Mouse (Mus musculus) lung, adult 2 months (tissue): ENCODE measurements around the gene Aak1. TPM values are rescaled to one million over a fixed set of nuclear protein-coding genes. Genes with fewer than 3 reads are reported as not detected.

Experiments used
- DNase-seq: peaks from one replicate; pipeline ENCODE4 v3.0.0; 2022
- H3K4me1 ChIP-seq: fragments of 200-500 bp; 2 replicates; pipeline ENCODE4 v1.6.1; 2011; ENCODE audit warnings: low read length; ENCODE audit not compliant: control insufficient read depth, insufficient read depth
- H3K4me3 ChIP-seq: fragments of 200-500 bp; replicated peaks from 2 replicates; pipeline ENCODE3; 2011; ENCODE audit warnings: low read depth, mild to moderate bottlenecking, control low read depth, low read length; ENCODE audit errors: extremely low read depth
- CTCF ChIP-seq: fragments of 200-500 bp; IDR thresholded peaks from 2 replicates; pipeline ENCODE4 v1.5.1; 2011; ENCODE audit warnings: mild to moderate bottlenecking, low read length, control low read depth; ENCODE audit not compliant: insufficient read depth
- POLR2A ChIP-seq: fragments of 200-500 bp; IDR thresholded peaks from 2 replicates; pipeline ENCODE4 v1.6.1; 2011; ENCODE audit warnings: low read depth, mild to moderate bottlenecking, control low read depth, low read length, borderline replicate concordance; ENCODE audit errors: extremely low read depth
- WGBS: fragments of 180-500 bp; shearing (Covaris S2); methylation state at CpG from one replicate; pipeline ENCODE4 v1.1.7; 2018; 5-methylcytosine and 5-hydroxymethylcytosine counted together
- polyA plus RNA-seq: library from polyadenylated mRNA; depleted of rRNA; stranded (reverse); fragments of >200 nt; gene quantifications from 2 replicates; pipeline ENCODE4 v1.2.3, GENCODE M21; 2012

The Aak1 gene
- polyA plus RNA-seq, 1 experiment, result 17.7 TPM

GRCm38 (mm10) chr6:86939797-86940196 lies 90.5 kb downstream of the Aak1 start:
- DNase-seq, result no peak
- Histone ChIP-seq H3K4me1 (no peaks in the 10 kb centered on the region), H3K4me3 (no peak overlapping the region)
- TF ChIP-seq CTCF, result no peak
- no peak for TF ChIP-seq POLR2A
- WGBS, result 85% methylated on average over 7 of the region's 7 CpGs

GRCm38 (mm10) chr6:86940966-86941365 lies 91.6 kb downstream of the Aak1 start:
- Histone ChIP-seq H3K4me3 (no peak overlapping the region), H3K4me1 (no peaks in the 10 kb centered on the region)
- WGBS, result 95% methylated on average over 9 of the region's 9 CpGs
- DNase-seq, result no peak
- TF ChIP-seq CTCF (no peak), POLR2A (no peak)

GRCm38 (mm10) chr6:86947100-86947499 lies 97.8 kb downstream of the Aak1 start:
- Histone ChIP-seq H3K4me3 (no peak overlapping the region), H3K4me1 (no peaks in the 10 kb centered on the region)
- 80% methylated on average over 8 of the region's 8 CpGs for WGBS
- TF ChIP-seq POLR2A (no peak), CTCF (no peak)
- DNase-seq, result no peak

GRCm38 (mm10) chr6:86948746-86949145 lies 99.4 kb downstream of the Aak1 start:
- TF ChIP-seq CTCF, result no peak
- TF ChIP-seq POLR2A, result no peak
- no peak for DNase-seq
- whole genome bisulfite sequencing, result 86% methylated on average over 2 of the region's 2 CpGs
- H3K4me3 ChIP-seq, result no peak overlapping the region
- H3K4me1 ChIP-seq, result no peaks in the 10 kb centered on the region

- no peak for DNase-seq
- H3K4me1 ChIP-seq, result no peaks in the 10 kb centered on the region
- TF ChIP-seq CTCF, result no peak
- TF ChIP-seq POLR2A, result no peak
- no peak overlapping the region for H3K4me3 ChIP-seq
- 62% methylated on average over 1 of the region's 1 CpGs for WGBS
These were observed 100.8 kb downstream of the Aak1 start for GRCm38 (mm10) chr6:86950141-86950540.

- H3K4me3 ChIP-seq, result no peak overlapping the region
- no peak for DNase-seq
- 100% methylated on average over 1 of the region's 1 CpGs for WGBS
- no peak for TF ChIP-seq CTCF
- TF ChIP-seq POLR2A, result no peak
- no peaks in the 10 kb centered on the region for H3K4me1 ChIP-seq
These were observed 101.5 kb downstream of the Aak1 start for GRCm38 (mm10) chr6:86950733-86951255.

GRCm38 (mm10) chr6:86955741-86956140 lies 106.4 kb downstream of the Aak1 start:
- DNase-seq, result no peak
- 81% methylated on average over 3 of the region's 3 CpGs for WGBS
- Histone ChIP-seq H3K4me3 (no peak overlapping the region), H3K4me1 (no peaks in the 10 kb centered on the region)
- TF ChIP-seq POLR2A (no peak), CTCF (no peak)

GRCm38 (mm10) chr6:86956206-86956605 lies 106.9 kb downstream of the Aak1 start:
- Histone ChIP-seq H3K4me3 (no peak overlapping the region), H3K4me1 (no peaks in the 10 kb centered on the region)
- TF ChIP-seq CTCF (no peak), POLR2A (no peak)
- no peak for DNase-seq

- 86% methylated on average over 1 of the region's 1 CpGs for WGBS
- no peak for TF ChIP-seq CTCF
- no peak for TF ChIP-seq POLR2A
- Histone ChIP-seq H3K4me1 (no peaks in the 10 kb centered on the region), H3K4me3 (no peak overlapping the region)
- DNase-seq, result no peak
These were observed 109.7 kb downstream of the Aak1 start for GRCm38 (mm10) chr6:86959006-86959405.

GRCm38 (mm10) chr6:86963987-86964685 lies 114.8 kb downstream of the Aak1 start:
- Histone ChIP-seq H3K4me1 (no peaks in the 10 kb centered on the region), H3K4me3 (no peak overlapping the region)
- TF ChIP-seq POLR2A (no peak), CTCF (no peak)
- WGBS, result 85% methylated on average over 7 of the region's 7 CpGs
- DNase-seq, result no peak
